Mouse (Mus musculus) hindbrain, embryonic 16.5 days (tissue): ENCODE results near the gene Mok. TPM values are rescaled to one million over a fixed set of nuclear protein-coding genes. Genes with fewer than 3 reads are reported as not detected.

ENCODE experiments used
- ATAC-seq: fragments of 200-750 bp; cut with Nextera tagmentation; 2 replicates; pipeline ENCODE4 v1.8.0; 2017; ENCODE audit warnings: moderate TSS enrichment, moderate library complexity
- H3K27ac ChIP-seq: fragments of 300-500 bp; sonication (generic); 2 replicates; pipeline ENCODE4 v1.5.1; 2014; ENCODE audit warnings: low read depth, mild to moderate bottlenecking, control low read depth, low read length, moderate library complexity
- H3K27me3 ChIP-seq: fragments of 300-500 bp; sonication (generic); replicated peaks from 2 replicates; pipeline ENCODE4 v1.6.1; 2014; ENCODE audit warnings: low read length; ENCODE audit not compliant: control insufficient read depth, insufficient read depth
- H3K36me3 ChIP-seq: fragments of 300-500 bp; sonication (generic); 2 replicates; pipeline ENCODE4 v1.6.1; 2014; ENCODE audit warnings: mild to moderate bottlenecking, low read length, moderate library complexity, mixed read lengths; ENCODE audit not compliant: control insufficient read depth, insufficient read depth
- H3K4me1 ChIP-seq: fragments of 300-500 bp; sonication (generic); 2 replicates; pipeline ENCODE4 v1.6.1; 2014; ENCODE audit warnings: low read depth, low read length; ENCODE audit not compliant: control insufficient read depth, insufficient read depth
- H3K4me2 ChIP-seq: fragments of 300-500 bp; sonication (generic); 2 replicates; pipeline ENCODE4 v1.6.1; 2014; ENCODE audit warnings: mild to moderate bottlenecking, low read length, control low read depth, moderate library complexity
- H3K4me3 ChIP-seq: fragments of 300-500 bp; sonication (generic); 2 replicates; pipeline ENCODE4 v1.5.1; 2014; ENCODE audit warnings: mild to moderate bottlenecking, low read length, control low read depth, moderate library complexity
- H3K9ac ChIP-seq: fragments of 300-500 bp; sonication (generic); 2 replicates; pipeline ENCODE4 v1.6.1; 2014; ENCODE audit warnings: low read depth, mild to moderate bottlenecking, control low read depth, low read length, moderate library complexity
- H3K9me3 ChIP-seq: fragments of 300-500 bp; sonication (generic); 2 replicates; pipeline ENCODE4 v1.6.1; 2014; ENCODE audit warnings: mild to moderate bottlenecking, low read length, moderate library complexity; ENCODE audit not compliant: control insufficient read depth
- WGBS: fragments of 180-500 bp; shearing (Covaris S2); extraction: QIAGEN DNeasy Blood & Tissue Kit; methylation state at CpG from one replicate; pipeline ENCODE4 v1.1.7; 2014; 5-methylcytosine and 5-hydroxymethylcytosine counted together
- polyA plus RNA-seq: library from polyadenylated mRNA; unstranded; fragments of >200 nt; fragmentation: Nextera tagmentation; extraction: Ambion mirVana; gene quantifications from 2 replicates; pipeline ENCODE4 v1.2.1, GENCODE M21; 2015

Mok gene
- polyA plus RNA-seq, 1 experiment from 2014 or later, result 16.8 TPM

- no peaks in the 10 kb centered on the region for H3K9me3 ChIP-seq
- H3K4me3 ChIP-seq, result no peak overlapping the region
- H3K4me2 ChIP-seq, result no peak overlapping the region
- peaks cover 6% of the 10 kb centered on the region; the same call in 1 of the 2 replicates for H3K36me3 ChIP-seq
- no peak overlapping the region for H3K27ac ChIP-seq
- H3K27me3 ChIP-seq, result no peaks in the 10 kb centered on the region
- no peak overlapping the region for H3K9ac ChIP-seq
- ATAC-seq, result no peak
- 96% methylated on average over 3 of the region's 4 CpGs for WGBS
- H3K4me1 ChIP-seq, result no peaks in the 10 kb centered on the region
These were observed 54.5 kb downstream of the Mok start for GRCm38 (mm10) chr12:110786243-110786642.

- no peaks in the 10 kb centered on the region for H3K27me3 ChIP-seq
- WGBS, result 91% methylated on average over 2 of the region's 2 CpGs
- no peak overlapping the region for H3K9ac ChIP-seq
- no peaks in the 10 kb centered on the region for H3K9me3 ChIP-seq
- H3K4me2 ChIP-seq, result no peak overlapping the region
- no peaks in the 10 kb centered on the region for H3K4me1 ChIP-seq
- no peak for ATAC-seq
- H3K4me3 ChIP-seq, result no peak overlapping the region
- no peak overlapping the region for H3K27ac ChIP-seq
- H3K36me3 ChIP-seq, result peaks cover 11% of the 10 kb centered on the region; the same call in 1 of the 2 replicates
These were observed 56.5 kb downstream of the Mok start for GRCm38 (mm10) chr12:110784211-110784610.

- ATAC-seq, result no peak
These were observed 58.5 kb downstream of the Mok start for GRCm38 (mm10) chr12:110782278-110782677.

GRCm38 (mm10) chr12:110781181-110781580, 59.6 kb downstream of the Mok start:
- no peak overlapping the region for H3K4me2 ChIP-seq
- no peak overlapping the region for H3K4me3 ChIP-seq
- WGBS, result 63% methylated on average over 8 of the region's 8 CpGs
- H3K4me1 ChIP-seq, result no peaks in the 10 kb centered on the region
- H3K9me3 ChIP-seq, result no peaks in the 10 kb centered on the region
- peak; percentile 94 for ATAC-seq
- H3K36me3 ChIP-seq, result peaks cover 11% of the 10 kb centered on the region; the same call in 1 of the 2 replicates
- no peaks in the 10 kb centered on the region for H3K27me3 ChIP-seq
- no peak overlapping the region for H3K9ac ChIP-seq
- no peak overlapping the region for H3K27ac ChIP-seq

More at GRCm38 (mm10) chr12:110782278-110782677, 58.5 kb downstream of the Mok start:
- no peak overlapping the region for H3K4me2 ChIP-seq
- no peak overlapping the region for H3K27ac ChIP-seq
- no peak overlapping the region for H3K4me3 ChIP-seq
- no peaks in the 10 kb centered on the region for H3K4me1 ChIP-seq
- 97% methylated on average over 1 of the region's 1 CpGs for WGBS
- peaks cover 11% of the 10 kb centered on the region; the same call in 1 of the 2 replicates for H3K36me3 ChIP-seq
- no peaks in the 10 kb centered on the region for H3K27me3 ChIP-seq
- no peaks in the 10 kb centered on the region for H3K9me3 ChIP-seq
- no peak overlapping the region for H3K9ac ChIP-seq

GRCm38 (mm10) chr12:110779296-110779695, 61.4 kb downstream of the Mok start:
- Histone ChIP-seq H3K4me1 (no peaks in the 10 kb centered on the region), H3K27me3 (no peaks in the 10 kb centered on the region), H3K4me2 (no peak overlapping the region), H3K9me3 (no peaks in the 10 kb centered on the region), H3K9ac (no peak overlapping the region), H3K36me3 (0 out of 2 replicates have a peak, but pooled peaks cover 8% of the 10 kb centered on the region), H3K27ac (no peak overlapping the region), H3K4me3 (no peak overlapping the region)
- no peak for ATAC-seq
- WGBS, result 90% methylated on average over 7 of the region's 7 CpGs

- H3K27ac ChIP-seq, result no peak overlapping the region
- H3K27me3 ChIP-seq, result no peaks in the 10 kb centered on the region
- no peak for ATAC-seq
- no peaks in the 10 kb centered on the region for H3K9me3 ChIP-seq
- no peak overlapping the region for H3K4me2 ChIP-seq
- H3K4me3 ChIP-seq, result no peak overlapping the region
- H3K9ac ChIP-seq, result no peak overlapping the region
- 81% methylated on average over 5 of the region's 5 CpGs for whole genome bisulfite sequencing
- no peaks in the 10 kb centered on the region for H3K4me1 ChIP-seq
- H3K36me3 ChIP-seq, result 0 out of 2 replicates have a peak, but pooled peaks cover 8% of the 10 kb centered on the region
These were observed 62.9 kb downstream of the Mok start for GRCm38 (mm10) chr12:110777853-110778252.

GRCm38 (mm10) chr12:110775628-110776426, 64.9 kb downstream of the Mok start:
- H3K27me3 ChIP-seq, result no peaks in the 10 kb centered on the region
- H3K4me1 ChIP-seq, result no peaks in the 10 kb centered on the region
- H3K9me3 ChIP-seq, result no peaks in the 10 kb centered on the region
- no peak overlapping the region for H3K27ac ChIP-seq
- 74% methylated on average over 5 of the region's 5 CpGs for WGBS
- H3K4me2 ChIP-seq, result no peak overlapping the region
- peak; percentile 63; the same call in 1 of the 2 replicates for ATAC-seq
- no peak overlapping the region for H3K4me3 ChIP-seq
- H3K36me3 ChIP-seq, result 0 out of 2 replicates have a peak, but pooled peaks cover 5% of the 10 kb centered on the region
- H3K9ac ChIP-seq, result no peak overlapping the region

GRCm38 (mm10) chr12:110771961-110772360, 68.8 kb downstream of the Mok start:
- Histone ChIP-seq H3K27me3 (no peaks in the 10 kb centered on the region), H3K4me2 (no peak overlapping the region), H3K36me3 (no peaks in the 10 kb centered on the region), H3K9ac (no peak overlapping the region), H3K4me3 (no peak overlapping the region), H3K27ac (no peak overlapping the region), H3K9me3 (no peaks in the 10 kb centered on the region), H3K4me1 (peaks cover 9% of the 10 kb centered on the region)
- WGBS, result 93% methylated on average over 6 of the region's 6 CpGs
- no peak for ATAC-seq

GRCm38 (mm10) chr12:110770479-110771247, 70.1 kb downstream of the Mok start:
- Histone ChIP-seq H3K4me1 (peaks cover 9% of the 10 kb centered on the region), H3K4me2 (no peak overlapping the region), H3K9me3 (no peaks in the 10 kb centered on the region), H3K27me3 (no peaks in the 10 kb centered on the region), H3K9ac (no peak overlapping the region), H3K27ac (no peak overlapping the region), H3K36me3 (no peaks in the 10 kb centered on the region), H3K4me3 (no peak overlapping the region)
- no peak for ATAC-seq
- WGBS, result 95% methylated on average over 10 of the region's 10 CpGs
